Mouse (Mus musculus) kidney, postnatal 4 days (tissue): ENCODE results near the gene Tmem135.
"Not testable (repeated sequence)": the region's sequence is repeated elsewhere in the genome, so short reads cannot be mapped to it uniquely, and the experiment has no call there.

ENCODE experiments used
- DNase-seq, 2 experiments: peaks; one replicate each; pipeline ENCODE4 v3.0.0; 2021; ENCODE audit warnings: mixed read lengths in 2 of 2

The Tmem135 gene

DNA sequence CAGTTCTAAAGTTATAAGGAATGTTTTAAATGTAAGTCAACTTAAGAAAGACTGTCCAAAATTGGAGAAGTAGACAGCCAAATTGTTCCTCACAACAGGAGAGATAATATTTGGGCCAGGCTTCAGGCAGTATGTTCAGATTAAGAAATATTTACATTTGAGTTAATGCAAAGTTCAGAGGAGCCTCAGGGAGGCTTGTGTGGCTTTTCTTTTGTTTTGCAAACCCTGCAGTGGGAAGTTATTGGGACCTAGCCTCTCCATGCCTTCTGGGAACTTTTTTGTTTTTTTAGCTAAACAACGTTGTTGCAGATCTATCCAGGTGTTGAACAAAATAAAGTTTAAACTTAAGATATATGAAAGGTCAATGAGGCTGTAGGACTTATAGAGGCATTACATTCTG is 84.7 kb downstream of the Tmem135 start:
- DNase-seq: no peak

- DNase-seq: not testable (repeated sequence)
Measured at GRCm38 (mm10) chr7:89317088-89317487, 86.9 kb downstream of the Tmem135 start.

DNA sequence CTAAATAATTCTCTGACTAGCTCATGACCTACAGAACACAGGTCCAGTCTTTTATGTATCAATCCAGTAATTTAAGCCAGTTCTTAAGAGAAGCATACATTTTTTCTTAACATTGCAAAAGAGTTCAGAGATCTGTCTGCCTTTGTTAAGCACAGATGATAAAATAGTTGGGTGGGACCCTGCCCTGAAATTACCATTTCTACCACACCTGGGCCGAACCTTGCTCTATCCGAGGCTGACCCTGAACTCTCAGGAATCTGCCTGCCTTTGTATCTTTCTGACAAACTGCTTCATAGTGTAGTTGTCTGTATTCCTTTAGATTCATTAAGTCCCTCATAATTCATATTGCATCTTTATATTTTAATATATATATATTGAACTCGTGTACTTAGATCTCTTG is 87.9 kb downstream of the Tmem135 start:
- DNase-seq: no peak

DNA sequence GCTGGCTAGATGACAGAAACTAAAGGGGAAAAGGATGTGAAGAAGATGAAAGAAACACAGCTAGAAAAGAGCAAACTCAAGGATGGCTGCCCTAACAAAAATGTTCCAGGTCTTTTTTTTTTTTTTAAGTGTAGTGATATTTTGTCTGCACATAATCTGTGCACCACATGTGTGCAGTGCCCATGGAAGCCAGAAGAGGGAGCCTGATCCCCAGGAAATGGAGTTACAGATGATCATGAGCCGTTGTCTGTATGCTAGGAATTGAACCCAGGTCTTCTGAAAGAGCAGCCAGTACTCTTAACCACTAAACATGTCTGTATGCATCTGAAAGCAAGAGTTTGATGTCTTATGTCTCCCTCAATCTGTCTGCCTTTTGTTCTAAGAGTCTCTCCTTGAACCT is 92.5 kb downstream of the Tmem135 start:
- no peak for DNase-seq

- DNase-seq: no peak
Measured at GRCm38 (mm10) chr7:89308926-89309325, 95.1 kb downstream of the Tmem135 start.

GRCm38 (mm10) chr7:89308238-89308637 is 95.8 kb downstream of the Tmem135 start:
- DNase-seq: no peak

- DNase-seq: no peak
Measured at GRCm38 (mm10) chr7:89306831-89307230, 97.2 kb downstream of the Tmem135 start.

GRCm38 (mm10) chr7:89304958-89305357 is 99.1 kb downstream of the Tmem135 start:
- DNase-seq: no peak

DNA sequence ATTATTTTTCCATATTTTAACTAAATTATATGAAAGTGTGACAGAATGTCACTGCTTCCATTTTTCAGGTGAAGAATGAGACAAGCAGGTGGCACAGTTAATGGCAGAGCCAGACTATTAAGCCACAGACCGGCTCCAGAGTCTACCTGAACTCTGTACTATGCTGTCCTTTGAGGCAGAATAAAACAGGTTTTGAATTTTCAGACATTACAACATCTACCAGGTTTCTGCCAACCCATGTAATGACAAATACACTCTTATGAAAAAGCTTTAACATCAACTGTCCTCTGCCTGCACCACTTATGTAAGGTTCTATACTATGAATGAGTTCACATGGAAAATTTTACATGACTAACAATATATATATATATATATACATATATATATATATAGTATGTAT is 100.3 kb downstream of the Tmem135 start:
- DNase-seq: no peak

DNA sequence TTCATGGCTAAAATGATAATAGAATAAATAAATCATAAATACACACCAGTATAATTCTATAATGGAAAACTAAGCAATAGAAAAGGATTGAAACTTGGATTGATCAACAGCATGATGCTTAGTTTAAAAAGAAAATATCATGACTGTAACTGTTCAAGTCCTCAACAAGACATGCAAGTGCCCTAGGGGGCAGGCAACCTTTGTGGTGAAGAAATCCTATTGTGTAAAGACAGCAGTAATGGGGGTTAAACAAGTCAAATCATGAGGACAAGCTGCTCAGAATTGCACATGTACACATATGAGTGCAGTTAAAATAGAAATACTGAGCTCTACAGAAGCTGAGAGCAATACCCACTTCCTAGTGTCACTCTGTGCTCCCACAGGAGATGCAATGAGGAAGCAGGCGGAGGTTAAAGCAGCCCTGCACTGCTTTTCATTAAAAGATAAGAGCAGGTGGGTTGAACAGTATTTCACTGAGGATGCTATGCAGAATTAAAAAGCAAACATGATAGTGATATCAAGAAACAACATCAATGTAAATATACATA is 105.0 kb downstream of the Tmem135 start:
- DNase-seq: no peak

DNA sequence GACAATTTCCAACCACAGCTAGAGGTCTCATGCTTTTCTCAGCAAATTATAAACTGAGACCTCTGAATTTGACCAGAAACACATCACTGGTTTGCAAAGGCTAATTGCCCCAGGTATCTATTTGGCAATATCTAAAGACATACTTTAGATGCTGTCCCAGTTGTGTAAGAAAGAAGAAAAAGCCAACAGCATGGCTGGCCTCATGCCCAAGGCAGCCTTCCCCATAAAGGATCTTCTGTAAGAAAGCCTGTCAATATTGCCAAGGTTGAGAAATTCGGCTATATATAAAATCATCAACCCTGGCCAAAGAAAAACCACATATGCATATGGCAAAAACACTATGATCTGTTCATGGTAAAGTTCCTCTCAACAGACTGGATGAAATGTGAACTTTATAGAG is 107.1 kb downstream of the Tmem135 start:
- DNase-seq: no peak

DNA sequence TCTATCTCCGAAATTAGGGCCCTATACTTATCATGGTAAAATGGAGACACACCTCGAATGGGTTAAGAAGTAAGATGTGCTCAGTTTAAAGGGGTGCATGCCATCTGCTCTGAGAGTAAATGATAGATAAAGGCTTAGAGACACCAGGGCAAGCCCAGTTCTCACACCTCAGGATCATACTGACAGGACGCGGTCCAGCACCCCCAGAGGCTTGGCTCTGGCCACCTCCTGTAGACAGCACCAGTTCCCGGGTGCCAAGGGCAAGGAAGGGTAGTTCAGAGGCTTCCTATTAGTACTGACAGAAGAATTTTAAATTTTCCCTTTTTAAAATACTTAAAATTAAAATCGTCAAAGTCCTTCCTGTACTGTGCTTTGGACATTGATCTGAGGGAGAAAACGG is 121.4 kb downstream of the Tmem135 start:
- DNase-seq: peak; percentile 13 to 35

DNA sequence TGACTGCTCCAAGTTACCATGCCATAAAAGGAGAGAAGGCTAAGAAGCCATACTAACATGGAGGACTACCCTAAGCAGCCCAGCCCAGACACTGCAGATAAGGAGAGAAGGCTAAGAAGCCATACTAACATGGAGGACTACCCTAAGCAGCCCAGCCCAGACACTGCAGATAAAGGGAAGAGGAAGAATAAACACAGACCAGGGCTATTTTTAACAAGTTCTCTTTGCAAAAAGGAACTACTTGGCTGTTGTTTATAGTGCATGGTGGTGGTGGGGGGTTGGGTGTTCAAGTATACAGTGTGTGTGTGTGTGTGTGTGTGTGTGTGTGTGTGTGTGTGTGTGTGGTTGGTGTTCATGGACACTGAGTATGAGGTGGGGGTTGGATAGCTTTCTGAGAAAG is 133.6 kb downstream of the Tmem135 start:
- not testable (repeated sequence) for DNase-seq

- no peak for DNase-seq
Measured at GRCm38 (mm10) chr7:89269826-89270225, 134.2 kb downstream of the Tmem135 start.

- DNase-seq: no peak
Measured at GRCm38 (mm10) chr7:89267542-89267941, 136.5 kb downstream of the Tmem135 start.

- DNase-seq: peak; percentile 10 to 12
Measured at GRCm38 (mm10) chr7:89266017-89266760, 137.8 kb downstream of the Tmem135 start.

GRCm38 (mm10) chr7:89260966-89261365 is 143.1 kb downstream of the Tmem135 start:
- DNase-seq: no peak

DNA sequence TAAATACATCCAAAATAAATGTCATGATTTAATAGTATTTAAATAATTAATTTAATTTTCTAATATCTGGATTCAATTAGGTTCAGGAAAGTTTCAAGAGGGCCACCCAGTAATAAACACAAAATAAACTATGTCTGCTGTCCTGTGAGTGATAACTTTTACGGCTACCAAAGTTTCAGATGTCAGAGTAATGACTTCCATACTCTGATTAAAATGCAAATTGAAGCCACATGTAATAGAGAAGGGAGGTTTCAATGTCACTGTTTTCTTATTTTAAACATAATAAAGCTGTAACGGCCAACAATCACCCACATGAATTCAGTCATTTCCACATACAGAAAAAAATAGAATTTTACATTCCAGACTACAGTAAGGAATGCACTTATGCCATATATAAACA is 145.2 kb downstream of the Tmem135 start:
- no peak for DNase-seq

DNA sequence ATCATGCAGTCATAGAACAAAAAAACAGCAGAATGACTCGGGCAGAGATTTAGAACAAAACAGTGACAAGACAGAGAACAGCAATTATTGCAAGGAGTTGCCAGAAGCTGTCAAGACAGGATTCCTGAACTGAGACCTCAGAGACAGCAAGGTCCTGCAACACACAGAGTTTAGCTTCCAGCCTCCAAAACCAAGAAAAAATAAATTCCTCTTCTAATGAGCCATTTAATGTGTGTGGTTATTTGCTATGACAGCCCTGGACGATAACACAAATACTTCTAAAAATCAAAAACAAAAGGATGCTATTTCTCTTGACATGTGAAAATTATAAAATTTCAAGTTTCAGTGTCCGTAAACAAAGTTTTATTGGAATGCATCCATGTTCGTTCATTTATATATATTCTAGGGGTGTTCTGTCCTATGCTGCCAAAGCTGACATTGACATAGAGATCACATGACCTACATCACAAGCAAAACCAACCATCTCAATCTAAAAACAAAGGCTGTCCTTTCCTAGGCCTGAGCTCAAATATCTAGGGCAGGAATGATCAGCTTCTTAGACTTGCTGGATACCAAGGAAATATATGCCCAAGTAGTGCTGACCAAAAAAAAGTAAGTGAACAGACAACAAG is 146.0 kb downstream of the Tmem135 start:
- DNase-seq: peak in 1 of 2 experiments; percentile 4

GRCm38 (mm10) chr7:89253772-89254171 is 150.2 kb downstream of the Tmem135 start:
- DNase-seq: no peak

- no peak for DNase-seq
Measured at GRCm38 (mm10) chr7:89253317-89253716, 150.7 kb downstream of the Tmem135 start.

- no peak for DNase-seq
Measured at GRCm38 (mm10) chr7:89251880-89252453, 152.1 kb downstream of the Tmem135 start.

GRCm38 (mm10) chr7:89248135-89248850 is 155.7 kb downstream of the Tmem135 start:
- DNase-seq: peak in 1 of 2 experiments; percentile 13
